Mouse (Mus musculus) heart, embryonic 11.5 days (tissue): ENCODE data around the gene Mmachc. TPM values are rescaled to one million over a fixed set of nuclear protein-coding genes. Genes with fewer than 3 reads are reported as not detected.
"Not testable (repeated sequence)": the region's sequence is repeated elsewhere in the genome, so short reads cannot be mapped to it uniquely, and the experiment has no call there.

ENCODE experiments used
- ATAC-seq: fragments of 200-750 bp; cut with Nextera tagmentation; replicated peaks from 2 replicates; pipeline ENCODE4 v1.8.0; 2017; ENCODE audit warnings: moderate library complexity; ENCODE audit not compliant: insufficient number of reproducible peaks, low FRiP score, low TSS enrichment
- H3K27ac ChIP-seq: fragments of 300-500 bp; sonication (generic); 2 replicates; pipeline ENCODE4 v1.5.1; 2014; ENCODE audit warnings: mild to moderate bottlenecking, low read depth, low read length
- H3K27me3 ChIP-seq: fragments of 300-500 bp; sonication (generic); 2 replicates; pipeline ENCODE4 v1.6.1; 2014; ENCODE audit warnings: mild to moderate bottlenecking, low read length, mixed read lengths; ENCODE audit not compliant: control insufficient read depth, insufficient read depth
- H3K36me3 ChIP-seq: fragments of 300-500 bp; sonication (generic); 2 replicates; pipeline ENCODE4 v1.6.1; 2014; ENCODE audit warnings: mild to moderate bottlenecking, low read length, moderate library complexity, mixed read lengths; ENCODE audit not compliant: control insufficient read depth, insufficient read depth
- H3K4me1 ChIP-seq: fragments of 300-500 bp; sonication (generic); 2 replicates; pipeline ENCODE4 v1.6.1; 2014; ENCODE audit warnings: low read length; ENCODE audit not compliant: control insufficient read depth, insufficient read depth
- H3K4me2 ChIP-seq: fragments of 300-500 bp; sonication (generic); 2 replicates; pipeline ENCODE4 v1.6.1; 2014; ENCODE audit warnings: mild to moderate bottlenecking, moderate library complexity
- H3K4me3 ChIP-seq: fragments of 300-500 bp; sonication (generic); 2 replicates; pipeline ENCODE4 v1.5.1; 2014; ENCODE audit warnings: low read depth, low read length
- H3K9ac ChIP-seq: fragments of 300-500 bp; sonication (generic); 2 replicates; pipeline ENCODE4 v1.6.1; 2014; ENCODE audit warnings: mild to moderate bottlenecking, low read depth, low read length, moderate library complexity
- H3K9me3 ChIP-seq: fragments of 300-500 bp; sonication (generic); replicated peaks from 2 replicates; pipeline ENCODE4 v1.6.1; 2016; ENCODE audit warnings: low read length; ENCODE audit not compliant: control insufficient read depth
- WGBS: fragments of 180-500 bp; shearing (Covaris S2); extraction: QIAGEN DNeasy Blood & Tissue Kit; methylation state at CpG from one replicate; pipeline ENCODE4 v1.1.7; 2014; ENCODE audit not compliant: insufficient replicate concordance; 5-methylcytosine and 5-hydroxymethylcytosine counted together
- polyA plus RNA-seq: library from polyadenylated mRNA; unstranded; fragments of >200 nt; fragmentation: Nextera tagmentation; extraction: Ambion mirVana; gene quantifications from 2 replicates; pipeline ENCODE4 v1.2.1, GENCODE M21; 2014

Mmachc gene
- polyA plus RNA-seq, 1 experiment from 2014 or later, result 29.1 TPM

DNA sequence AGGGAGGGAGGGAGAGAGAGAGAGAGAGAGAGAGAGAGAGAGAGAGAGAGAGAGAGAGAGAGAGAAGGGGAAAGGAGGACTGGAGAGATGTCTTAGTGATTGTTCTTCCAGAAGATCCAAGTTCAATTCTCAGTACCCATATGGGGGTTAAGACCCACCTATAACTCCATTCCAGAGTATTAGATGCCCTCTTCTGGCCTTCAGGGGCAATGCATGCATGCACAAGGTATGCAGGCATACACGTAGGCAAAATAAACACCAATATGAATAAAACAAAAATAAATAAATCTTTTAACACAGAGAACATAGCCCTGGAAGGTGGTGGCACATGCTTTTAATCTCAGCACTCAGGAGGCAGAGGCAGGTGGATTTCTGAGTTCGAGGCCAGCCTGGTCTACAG is 38.9 kb downstream of the Mmachc start:
- Histone ChIP-seq H3K36me3 (no peaks in the 10 kb centered on the region), H3K9me3 (no peaks in the 10 kb centered on the region), H3K27me3 (no peaks in the 10 kb centered on the region), H3K9ac (no peak overlapping the region), H3K4me2 (no peak overlapping the region), H3K4me1 (0 out of 2 replicates have a peak, but pooled peaks cover 3% of the 10 kb centered on the region), H3K4me3 (no peak overlapping the region), H3K27ac (no peak overlapping the region)
- ATAC-seq, result no peak
- 54% methylated on average over 2 of the region's 2 CpGs for WGBS

DNA sequence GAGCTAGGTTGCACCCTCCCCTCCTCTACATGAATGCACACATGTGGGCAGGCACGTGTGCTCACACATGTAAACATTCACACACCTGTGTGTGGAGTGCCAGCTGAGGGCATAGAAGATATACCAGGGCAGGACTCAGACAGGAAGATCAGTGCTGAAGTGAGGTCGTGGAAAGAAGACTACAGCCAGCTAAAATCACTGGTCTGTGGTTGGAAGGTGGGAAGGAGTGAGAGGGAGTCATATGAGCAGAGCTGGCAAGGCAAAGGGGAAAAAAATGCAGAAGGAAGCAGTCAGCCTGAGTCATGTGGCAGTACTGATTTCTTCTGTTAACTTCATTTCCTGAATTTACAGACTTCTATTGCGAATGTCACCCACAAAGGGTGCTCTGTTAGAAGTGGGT is 40.1 kb downstream of the Mmachc start:
- Histone ChIP-seq H3K36me3 (no peaks in the 10 kb centered on the region), H3K9ac (no peak overlapping the region), H3K4me2 (no peak overlapping the region), H3K27ac (no peak overlapping the region), H3K4me3 (no peak overlapping the region), H3K27me3 (no peaks in the 10 kb centered on the region), H3K9me3 (no peaks in the 10 kb centered on the region), H3K4me1 (0 out of 2 replicates have a peak, but pooled peaks cover 3% of the 10 kb centered on the region)
- WGBS, result 53% methylated on average over 3 of the region's 3 CpGs
- ATAC-seq, result no peak

GRCm38 (mm10) chr4:116666625-116667024 is 41.6 kb downstream of the Mmachc start:
- WGBS, result 55% methylated on average over 4 of the region's 4 CpGs
- ATAC-seq, result no peak
- H3K4me2 ChIP-seq, result no peak overlapping the region
- H3K9ac ChIP-seq, result no peak overlapping the region
- H3K4me1 ChIP-seq, result no peaks in the 10 kb centered on the region
- H3K27me3 ChIP-seq, result no peaks in the 10 kb centered on the region
- H3K36me3 ChIP-seq, result no peaks in the 10 kb centered on the region
- H3K9me3 ChIP-seq, result no peaks in the 10 kb centered on the region
- H3K27ac ChIP-seq, result no peak overlapping the region
- H3K4me3 ChIP-seq, result no peak overlapping the region

DNA sequence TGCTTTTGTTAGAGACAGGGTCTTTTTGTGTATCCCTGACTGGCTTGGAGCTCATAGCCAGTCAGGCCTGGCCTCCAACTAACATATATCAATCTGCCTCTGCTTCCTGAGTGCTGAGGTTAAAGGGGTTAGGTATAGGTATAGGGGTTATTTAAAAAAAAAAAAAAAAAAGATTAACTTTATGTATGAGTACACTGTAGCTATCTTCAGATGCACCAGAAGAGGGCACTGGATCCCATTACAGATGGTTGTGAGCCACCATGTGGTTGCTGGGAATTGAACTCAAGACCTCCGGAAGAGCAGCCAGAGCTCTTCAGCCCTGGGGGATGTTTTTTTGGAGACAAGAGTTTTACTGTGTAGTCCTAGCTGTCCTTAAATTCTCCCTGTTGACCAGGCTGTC is 46.2 kb downstream of the Mmachc start:
- H3K27ac ChIP-seq, result no peak overlapping the region
- 90% methylated on average over 1 of the region's 1 CpGs for WGBS
- H3K4me1 ChIP-seq, result no peaks in the 10 kb centered on the region
- H3K9ac ChIP-seq, result no peak overlapping the region
- H3K9me3 ChIP-seq, result no peaks in the 10 kb centered on the region
- H3K27me3 ChIP-seq, result no peaks in the 10 kb centered on the region
- ATAC-seq, result no peak
- no peaks in the 10 kb centered on the region for H3K36me3 ChIP-seq
- H3K4me3 ChIP-seq, result no peak overlapping the region
- H3K4me2 ChIP-seq, result no peak overlapping the region

- H3K9ac ChIP-seq, result no peak overlapping the region
- ATAC-seq, result no peak
- H3K27me3 ChIP-seq, result no peaks in the 10 kb centered on the region
- H3K4me1 ChIP-seq, result no peaks in the 10 kb centered on the region
- no peak overlapping the region for H3K4me3 ChIP-seq
- H3K36me3 ChIP-seq, result no peaks in the 10 kb centered on the region
- 70% methylated on average over 6 of the region's 6 CpGs for WGBS
- H3K27ac ChIP-seq, result no peak overlapping the region
- no peak overlapping the region for H3K4me2 ChIP-seq
- H3K9me3 ChIP-seq, result no peaks in the 10 kb centered on the region
These were observed 47.4 kb downstream of the Mmachc start for GRCm38 (mm10) chr4:116660829-116661228.

DNA sequence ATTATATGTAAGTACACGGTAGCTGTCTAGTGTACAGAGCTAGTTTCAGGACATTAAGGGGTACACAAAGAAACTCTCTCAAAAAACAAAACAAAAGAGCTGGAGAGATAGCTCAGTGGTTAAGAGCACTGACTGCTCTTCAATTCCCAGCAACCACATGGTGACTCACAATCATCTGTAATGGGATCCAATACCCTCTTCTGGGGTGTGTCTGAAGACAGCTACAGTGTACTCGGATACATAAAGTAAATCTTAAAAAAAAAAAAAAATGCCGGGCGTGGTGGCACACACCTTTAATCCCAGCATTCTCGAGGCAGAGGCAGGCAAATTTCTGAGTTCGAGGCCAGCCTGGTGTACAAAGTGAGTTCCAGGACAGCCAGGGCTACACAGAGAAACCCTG is 48.3 kb downstream of the Mmachc start:
- H3K9me3 ChIP-seq, H3K4me1 ChIP-seq, H3K36me3 ChIP-seq, H3K27me3 ChIP-seq, H3K4me2 ChIP-seq, H3K27ac ChIP-seq, H3K4me3 ChIP-seq, H3K9ac ChIP-seq, ATAC-seq: not testable (repeated sequence)
- 84% methylated on average over 6 of the region's 6 CpGs for WGBS

- Histone ChIP-seq H3K36me3 (no peaks in the 10 kb centered on the region), H3K9ac (no peak overlapping the region), H3K9me3 (no peaks in the 10 kb centered on the region), H3K4me2 (no peak overlapping the region), H3K27me3 (no peaks in the 10 kb centered on the region), H3K4me3 (no peak overlapping the region), H3K4me1 (no peaks in the 10 kb centered on the region), H3K27ac (no peak overlapping the region)
- no peak for ATAC-seq
- WGBS, result 82% methylated on average over 2 of the region's 2 CpGs
These were observed 48.7 kb downstream of the Mmachc start for GRCm38 (mm10) chr4:116659474-116659873.

- H3K9me3 ChIP-seq, result no peaks in the 10 kb centered on the region
- WGBS, result 33% methylated on average over 3 of the region's 3 CpGs
- no peaks in the 10 kb centered on the region for H3K4me1 ChIP-seq
- H3K4me3 ChIP-seq, result no peak overlapping the region
- ATAC-seq, result no peak
- no peak overlapping the region for H3K9ac ChIP-seq
- H3K27ac ChIP-seq, result no peak overlapping the region
- H3K36me3 ChIP-seq, result no peaks in the 10 kb centered on the region
- H3K4me2 ChIP-seq, result no peak overlapping the region
- H3K27me3 ChIP-seq, result no peaks in the 10 kb centered on the region
These were observed 50.2 kb downstream of the Mmachc start for GRCm38 (mm10) chr4:116657971-116658370.

DNA sequence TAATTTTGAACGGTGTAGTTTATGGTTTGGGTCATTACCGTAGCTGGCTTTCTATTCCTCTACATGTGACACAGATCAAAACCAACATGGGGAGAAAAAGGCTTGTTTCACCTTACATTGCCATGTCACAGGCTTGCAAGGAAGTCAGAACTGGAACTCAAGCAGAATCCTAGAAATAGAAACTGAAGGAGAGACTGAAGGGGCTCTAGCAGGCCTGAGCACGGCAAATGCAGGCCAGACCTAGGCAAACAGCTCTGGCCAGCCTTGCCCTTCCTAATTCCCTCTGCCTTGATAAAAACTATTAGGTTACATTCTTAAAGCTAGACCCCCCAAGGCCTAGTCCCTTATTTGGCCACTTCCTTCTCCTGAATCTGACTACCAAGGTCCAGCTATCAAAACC is 52.5 kb downstream of the Mmachc start:
- H3K27me3 ChIP-seq, result no peaks in the 10 kb centered on the region
- H3K36me3 ChIP-seq, result no peaks in the 10 kb centered on the region
- H3K9ac ChIP-seq, result no peak overlapping the region
- no peaks in the 10 kb centered on the region; the same call in 1 of the 2 replicates for H3K4me1 ChIP-seq
- no peak overlapping the region for H3K4me3 ChIP-seq
- no peak for ATAC-seq
- WGBS, result 55% methylated on average over 3 of the region's 3 CpGs
- H3K27ac ChIP-seq, result no peak overlapping the region
- no peak overlapping the region for H3K4me2 ChIP-seq
- H3K9me3 ChIP-seq, result no peaks in the 10 kb centered on the region
